Comparison of ENCODE assay signal across 8 mouse cellular contexts in genomic region chr9:15709599-15710381, GRCm38 (mm10). TPM values are rescaled to one million over a fixed set of nuclear protein-coding genes. Genes with fewer than 3 reads are reported as not detected.
A peak's percentile ranks its signal among the peaks of the same experiment; 100 is the strongest.
DNase-seq lines count a peak whose midpoint lies in the region; ATAC-seq lines count a peak whose summit lies in the region.

Slc36a4 (plus strand) TSS chr9:15709738.

- no peaks in the 10 kb centered on the region for H3K9me3 ChIP-seq in midbrain, embryonic 11.5 days (ENCODE audit: control insufficient read depth, low read length)

- H3K4me1 ChIP-seq in midbrain, embryonic 11.5 days (ENCODE audit: control insufficient read depth, insufficient read depth, low read length) = peaks cover 6% of the 10 kb centered on the region

- peak within 1 kb of the TSS; percentile 67 for H3K9ac ChIP-seq in midbrain, embryonic 11.5 days (ENCODE audit: low read length)

- 0 out of 2 replicates have a peak within 1 kb of the TSS, but pooled peaks have one; percentile 14 for H3K27ac ChIP-seq in midbrain, embryonic 11.5 days (ENCODE audit: low read depth, low read length)

- intact Hi-C loops in left cerebral cortex, postnatal 4 days (cut with DNase I) = no loop called here

- H3K36me3 ChIP-seq in midbrain, embryonic 11.5 days (ENCODE audit: control insufficient read depth, insufficient read depth, low read length) = no peaks in the 10 kb centered on the region

- H3K4me3 ChIP-seq in midbrain, embryonic 11.5 days (ENCODE audit: low read depth, low read length) = peak within 1 kb of the TSS; percentile 57

- peak within 1 kb of the TSS; percentile 82 for H3K4me2 ChIP-seq in midbrain, embryonic 11.5 days

- H3K27me3 ChIP-seq in midbrain, embryonic 11.5 days (ENCODE audit: control insufficient read depth, insufficient read depth, low read length) = no peaks in the 10 kb centered on the region

- peak; percentile 87 to 94 for DNase-seq in adrenal gland, adult (ENCODE audit: inconsistent age in 2 of 2, low spot score in 1 of 2)
- DNase-seq in embryo, embryonic 10.5 days (ENCODE audit: low spot score) = peak; percentile 72
- peak; percentile 81 for DNase-seq in kidney, adult 11 months
- DNase-seq in left cerebral cortex, postnatal 4 days = peak; percentile 81
- peak; percentile 98 for DNase-seq in midbrain, embryonic 11.5 days (ENCODE audit: low spot score, missing footprints)
- DNase-seq in right cerebral cortex, postnatal 4 days = peak; percentile 77
- peak; percentile 72 for DNase-seq in yolk sac, embryonic 10.5 days (ENCODE audit: low spot score)

- ATAC-seq in granulocyte monocyte progenitor cell, adult 5-6 weeks (replicated peaks; ENCODE audit: poor library complexity, severe bottlenecking) = peak; percentile 68
- ATAC-seq in midbrain, embryonic 11.5 days (ENCODE audit: low FRiP score) = peak; percentile 96

- WGBS in midbrain, embryonic 11.5 days = under 1% methylated on average over 75 of the region's 75 CpGs

RNA-seq across cellular contexts. Expression of gene Slc36a4, which starts in this region (rescaled TPM):
- total RNA-seq in granulocyte monocyte progenitor cell, adult 5-6 weeks (2014; fragmentation: Nextera tagmentation) = 11.8 and 12.1 TPM in 2 replicates
- total RNA-seq in granulocyte monocyte progenitor cell, adult 5-6 weeks (2017) = 9.7 and 14.3 TPM in 2 replicates
- total RNA-seq in left cerebral cortex, postnatal 4 days (2021) = 10 to 100 TPM; 43.3 to 48.7 TPM
- polyA plus RNA-seq in midbrain, embryonic 11.5 days (2014; fragmentation: Nextera tagmentation; extraction: Ambion mirVana) = 14.7 and 16.1 TPM in 2 replicates

Comparison
In these comparisons a context has a peak if more than half of its experiments do, and no peak if none do; other contexts are left out.
1. Peak in every context shown above with its lines: DNase-seq, ATAC-seq, H3K4me3 ChIP-seq and H3K27ac ChIP-seq.